Mouse (Mus musculus) CH12.LX (cell line): ENCODE measurements around the gene Thrb. TPM values are rescaled to one million over a fixed set of nuclear protein-coding genes. Genes with fewer than 3 reads are reported as not detected.
A peak's percentile ranks its signal among the peaks of the same experiment; 100 is the strongest.

ENCODE experiments used
- DNase-seq: peaks from one replicate; pipeline ENCODE4 v3.0.0-alpha.2; 2013; ENCODE audit errors: extremely low read depth
- H3K27ac ChIP-seq: 2 replicates; pipeline ENCODE4 v1.5.1; 2012; ENCODE audit warnings: low read depth, mild to moderate bottlenecking, control low read depth, moderate library complexity; ENCODE audit not compliant: insufficient read depth
- H3K27me3 ChIP-seq: replicated peaks from 2 replicates; pipeline ENCODE3; 2012; ENCODE audit warnings: inconsistent platforms
- H3K36me3 ChIP-seq, 2 experiments: replicated peaks in 1 of 2; 2 replicates each; pipeline versions ENCODE3 to v1.6.1; 2012; ENCODE audit warnings: inconsistent platforms in 1 of 2, low read length in 1 of 2, mild to moderate bottlenecking in 1 of 2, mixed read lengths in 1 of 2, moderate library complexity in 1 of 2; ENCODE audit not compliant: control insufficient read depth in 1 of 2, insufficient read depth in 1 of 2
- H3K4me1 ChIP-seq, 2 experiments: 2 replicates each; pipeline ENCODE4 v1.6.1; 2012; ENCODE audit warnings: inconsistent platforms in 1 of 2, moderate library complexity in 1 of 2; ENCODE audit not compliant: insufficient read depth in 2 of 2, control insufficient read depth in 1 of 2
- H3K4me2 ChIP-seq: 2 replicates; pipeline ENCODE4 v1.6.1; 2012; ENCODE audit warnings: low read depth, mild to moderate bottlenecking, control low read depth; ENCODE audit not compliant: poor library complexity, insufficient read depth, severe bottlenecking
- H3K4me3 ChIP-seq, 3 experiments: fragments of 150-350 bp in 1 of 3; sonication (generic) in 1 of 3; replicated peaks in 1 of 3; 2 replicates each; pipeline versions ENCODE3 to v1.5.1; 2011 to 2012; ENCODE audit warnings: low read depth in 2 of 3, low read length in 2 of 3, mild to moderate bottlenecking in 2 of 3, moderate library complexity in 2 of 3, control low read depth in 1 of 3, improper control_type of control experiment in 1 of 3, inconsistent platforms in 1 of 3, mixed read lengths in 1 of 3; ENCODE audit not compliant: poor library complexity in 1 of 3
- H3K79me2 ChIP-seq: replicated peaks from 2 replicates; pipeline ENCODE4 v1.6.1; 2012; ENCODE audit warnings: mild to moderate bottlenecking, moderate library complexity; ENCODE audit not compliant: control insufficient read depth, poor library complexity, insufficient read depth, severe bottlenecking; ENCODE audit errors: extremely low read depth
- H3K9ac ChIP-seq: 2 replicates; pipeline ENCODE4 v1.6.1; 2012; ENCODE audit warnings: low read depth, mild to moderate bottlenecking, control low read depth, moderate library complexity; ENCODE audit not compliant: insufficient read depth
- H3K9me3 ChIP-seq: replicated peaks from 2 replicates; pipeline ENCODE3; 2012; ENCODE audit warnings: low read length, inconsistent platforms, mixed read lengths
- BHLHE40 ChIP-seq: IDR thresholded peaks from 2 replicates; pipeline ENCODE4 v1.6.1; 2011; ENCODE audit warnings: mild to moderate bottlenecking, low read depth, low read length, improper control_type of control experiment
- CHD1 ChIP-seq: IDR thresholded peaks from 2 replicates; pipeline ENCODE4 v1.6.1; 2012; ENCODE audit warnings: low read depth, low read length, improper control_type of control experiment, inconsistent platforms
- CTCF ChIP-seq, 2 experiments: IDR thresholded peaks in 1 of 2; conservative IDR thresholded peaks in 1 of 2; 2 replicates each; pipeline ENCODE4 v1.5.1; 2011 to 2012; ENCODE audit warnings: low read depth in 2 of 2, low read length in 2 of 2, improper control_type of control experiment in 1 of 2, inconsistent platforms in 1 of 2, mild to moderate bottlenecking in 1 of 2, moderate library complexity in 1 of 2
- E2F4 ChIP-seq: IDR thresholded peaks from 2 replicates; pipeline ENCODE4 v1.6.1; 2011; ENCODE audit warnings: low read depth, low read length, improper control_type of control experiment; ENCODE audit not compliant: insufficient replicate concordance
- EP300 ChIP-seq: IDR thresholded peaks from 2 replicates; pipeline ENCODE4 v1.6.1; 2011; ENCODE audit warnings: low read length, improper control_type of control experiment
- ETS1 ChIP-seq: conservative IDR thresholded peaks from 2 replicates; pipeline ENCODE4 v1.6.1; 2012; ENCODE audit warnings: low read depth, mild to moderate bottlenecking, inconsistent platforms, low read length, improper control_type of control experiment, moderate library complexity
- HCFC1 ChIP-seq: IDR thresholded peaks from 2 replicates; pipeline ENCODE4 v1.6.1; 2012; ENCODE audit warnings: low read depth, mild to moderate bottlenecking, inconsistent platforms, low read length, improper control_type of control experiment
- IRF4 ChIP-seq: IDR thresholded peaks from 2 replicates; pipeline ENCODE4 v1.6.1; 2014; ENCODE audit warnings: low read depth, mild to moderate bottlenecking, inconsistent platforms, low read length, improper control_type of control experiment
- JUN ChIP-seq: IDR thresholded peaks from 2 replicates; pipeline ENCODE4 v1.6.1; 2011; ENCODE audit warnings: low read depth, mild to moderate bottlenecking, low read length, improper control_type of control experiment, moderate library complexity; ENCODE audit not compliant: insufficient read depth
- JUND ChIP-seq: conservative IDR thresholded peaks from 2 replicates; pipeline ENCODE4 v1.6.1; 2011; ENCODE audit warnings: low read depth, low read length, improper control_type of control experiment
- KAT2A ChIP-seq: IDR thresholded peaks from 2 replicates; pipeline ENCODE4 v1.6.1; 2012; ENCODE audit warnings: low read length, improper control_type of control experiment, inconsistent platforms; ENCODE audit not compliant: insufficient replicate concordance
- MAFK ChIP-seq: IDR thresholded peaks from 2 replicates; pipeline ENCODE4 v1.6.1; 2011; ENCODE audit warnings: low read length, improper control_type of control experiment; ENCODE audit not compliant: insufficient replicate concordance
- MAX ChIP-seq: IDR thresholded peaks from 2 replicates; pipeline ENCODE4 v1.6.1; 2011; ENCODE audit warnings: low read length, improper control_type of control experiment
- MXI1 ChIP-seq: IDR thresholded peaks from 2 replicates; pipeline ENCODE4 v1.6.1; 2011; ENCODE audit warnings: mild to moderate bottlenecking, low read depth, low read length, improper control_type of control experiment
- MYC ChIP-seq: IDR thresholded peaks from 2 replicates; pipeline ENCODE4 v1.6.1; 2011; ENCODE audit warnings: low read depth, mild to moderate bottlenecking, improper control_type of control experiment, low read length
- PAX5 ChIP-seq: IDR thresholded peaks from 2 replicates; pipeline ENCODE4 v1.6.1; 2012; ENCODE audit warnings: low read length, inconsistent platforms, mixed read lengths
- POLR2A ChIP-seq: IDR thresholded peaks from 2 replicates; pipeline ENCODE4 v1.6.1; 2011; ENCODE audit warnings: low read depth, mild to moderate bottlenecking, improper control_type of control experiment, low read length
- RAD21 ChIP-seq: IDR thresholded peaks from 2 replicates; pipeline ENCODE4 v1.6.1; 2011; ENCODE audit warnings: low read depth, mild to moderate bottlenecking, low read length, improper control_type of control experiment, moderate library complexity
- RCOR1 ChIP-seq: conservative IDR thresholded peaks from 2 replicates; pipeline ENCODE4 v1.6.1; 2012; ENCODE audit warnings: low read depth, mild to moderate bottlenecking, inconsistent platforms, low read length, improper control_type of control experiment
- SIN3A ChIP-seq: IDR thresholded peaks from 2 replicates; pipeline ENCODE4 v1.6.1; 2012; ENCODE audit warnings: low read length, improper control_type of control experiment, inconsistent platforms
- TCF12 ChIP-seq: IDR thresholded peaks from 2 replicates; pipeline ENCODE4 v1.6.1; 2014; ENCODE audit warnings: low read depth, mild to moderate bottlenecking, inconsistent platforms, low read length, improper control_type of control experiment
- USF1 ChIP-seq: IDR thresholded peaks from 2 replicates; pipeline ENCODE4 v1.6.1; 2014; ENCODE audit warnings: low read depth, mild to moderate bottlenecking, inconsistent platforms, low read length, improper control_type of control experiment
- ZC3H11A ChIP-seq: IDR thresholded peaks from 2 replicates; pipeline ENCODE4 v1.6.1; 2012; ENCODE audit warnings: low read depth, mild to moderate bottlenecking, inconsistent platforms, low read length, improper control_type of control experiment
- ZMIZ1 ChIP-seq: IDR thresholded peaks from 2 replicates; pipeline ENCODE4 v1.6.1; 2012; ENCODE audit warnings: low read depth, mild to moderate bottlenecking, inconsistent platforms, low read length, improper control_type of control experiment
- ZNF384 ChIP-seq: IDR thresholded peaks from 2 replicates; pipeline ENCODE4 v1.6.1; 2012; ENCODE audit warnings: low read depth, low read length, improper control_type of control experiment, inconsistent platforms
- dilution Hi-C: fragments of 300-500 bp; cut with MboI; formaldehyde crosslinking; loops from 2 replicates; pipeline ENCODE4 v1.14.3; 2020; ENCODE audit warnings: low sequenced_read_pairs; ENCODE audit not compliant: extremely low pct_unique_long_range_greater_than_20kb, extremely low pct_ligation_motif_present
- in situ Hi-C: fragments of 300-500 bp; cut with MboI; formaldehyde crosslinking; loops from 3 replicates; pipeline ENCODE4 v1.14.3; 2019; ENCODE audit warnings: low sequenced_read_pairs, low pct_ligation_motif_present, low pct_unique_long_range_greater_than_20kb, mixed read lengths
- polyA plus RNA-seq: library from polyadenylated mRNA; unstranded; fragments of >175 nt; gene quantifications from 2 replicates; pipeline ENCODE4 v1.2.1, GENCODE M21; 2012; ENCODE audit warnings: low read depth; ENCODE audit not compliant: insufficient read length
- total RNA-seq, 2 experiments: library from RNA; depleted of rRNA; stranded (reverse); fragments of 300-350 nt in 1 of 2; fragments of >200 nt in 1 of 2; gene quantifications; 2 replicates each; pipeline ENCODE4 v1.2.3; 2012 to 2014

The Thrb gene
- total and polyA plus RNA-seq, 3 experiments = 0.56 to 1.6 (median 0.60) TPM

GRCm38 (mm10) chr14:18016604-18017003, 356.5 kb downstream of the Thrb start:
- DNase-seq = peak; percentile 53
- H3K4me3 ChIP-seq = no peak overlapping the region
- no peaks in the 10 kb centered on the region for H3K36me3 ChIP-seq
- TF ChIP-seq RCOR1 (0 out of 2 replicates have a peak, but pooled peaks have one; percentile 43), JUND (peak; percentile 47; the same call in 1 of the 2 replicates), EP300 (peak; percentile 72), POLR2A (no peak), HCFC1 (no peak), RAD21 (no peak), USF1 (peak; percentile 48), MAFK (0 out of 2 replicates have a peak, but pooled peaks have one; percentile 51), ETS1 (peak; percentile 41; the same call in 1 of the 2 replicates), IRF4 (peak; percentile 55), MAX (peak; percentile 85), BHLHE40 (peak; percentile 87), SIN3A (no peak), TCF12 (peak; percentile 31; the same call in 1 of the 2 replicates), MYC (peak; percentile 87), JUN (0 out of 2 replicates have a peak, but pooled peaks have one; percentile 39)
- TF ChIP-seq, all 38 proteins: peak for 12
- in situ Hi-C loops (no loop called here), dilution Hi-C loops (no loop called here)
- no peaks in the 10 kb centered on the region for H3K9me3 ChIP-seq
- no peak overlapping the region for H3K9ac ChIP-seq
- H3K27ac ChIP-seq = no peak overlapping the region
- H3K4me2 ChIP-seq = no peak overlapping the region
- no peaks in the 10 kb centered on the region for H3K27me3 ChIP-seq
- no peaks in the 10 kb centered on the region for H3K79me2 ChIP-seq
- peaks cover 8 to 17% of the 10 kb centered on the region in 2 experiments for H3K4me1 ChIP-seq

- TF ChIP-seq MYC = no peak
- no peak for TF ChIP-seq CTCF (conservative IDR thresholded peaks at IDR 0.05 in 1 of 2, IDR thresholded peaks at IDR 0.05 in 1 of 2; ENCODE audit: low read depth in 2 of 2, low read length in 2 of 2)
- TF ChIP-seq SIN3A = no peak
- no peak for TF ChIP-seq ZNF384
- TF ChIP-seq JUN = no peak
- no peak for TF ChIP-seq BHLHE40
- TF ChIP-seq MXI1 = no peak
- no peak for TF ChIP-seq ZMIZ1
- no peak for TF ChIP-seq CHD1
- TF ChIP-seq JUND = no peak
- TF ChIP-seq MAFK = no peak
- no peak for TF ChIP-seq PAX5
- TF ChIP-seq USF1 = no peak
- no peak for TF ChIP-seq E2F4
- no peak for TF ChIP-seq RAD21
- no peak for TF ChIP-seq EP300
- no peak for TF ChIP-seq KAT2A
- TF ChIP-seq ZC3H11A = no peak
These were observed 360.1 kb downstream of the Thrb start for GRCm38 (mm10) chr14:18020128-18020527.

More at GRCm38 (mm10) chr14:18020128-18020527, 360.1 kb downstream of the Thrb start:
- H3K27me3 ChIP-seq = no peaks in the 10 kb centered on the region
- no peak overlapping the region for H3K9ac ChIP-seq
- no peak for DNase-seq
- H3K9me3 ChIP-seq = no peaks in the 10 kb centered on the region
- H3K4me2 ChIP-seq = no peak overlapping the region
- dilution Hi-C loops = no loop called here
- H3K27ac ChIP-seq = no peak overlapping the region
- no peak overlapping the region for H3K4me3 ChIP-seq
- H3K79me2 ChIP-seq = no peaks in the 10 kb centered on the region
- in situ Hi-C loops = no loop called here
- no peaks in the 10 kb centered on the region for H3K36me3 ChIP-seq
- peaks cover 8 to 24% of the 10 kb centered on the region in 2 experiments for H3K4me1 ChIP-seq
